Mouse (Mus musculus) kidney, embryonic 15.5 days (tissue): ENCODE results near the gene Zfp27. TPM values are rescaled to one million over a fixed set of nuclear protein-coding genes. Genes with fewer than 3 reads are reported as not detected.
"Not testable (repeated sequence)": the region's sequence is repeated elsewhere in the genome, so short reads cannot be mapped to it uniquely, and the experiment has no call there.

Experiments used
- ATAC-seq: fragments of 200-750 bp; cut with Nextera tagmentation; replicated peaks from 2 replicates; pipeline ENCODE4 v1.8.0; 2017; ENCODE audit warnings: moderate TSS enrichment; ENCODE audit not compliant: low FRiP score
- H3K27ac ChIP-seq: fragments of 300-500 bp; sonication (generic); 2 replicates; pipeline ENCODE4 v1.5.1; 2015; ENCODE audit warnings: mild to moderate bottlenecking, inconsistent platforms
- H3K27me3 ChIP-seq: fragments of 300-500 bp; sonication (generic); 2 replicates; pipeline ENCODE4 v1.6.1; 2015; ENCODE audit warnings: inconsistent platforms
- H3K36me3 ChIP-seq: fragments of 300-500 bp; sonication (generic); 2 replicates; pipeline ENCODE4 v1.6.1; 2015; ENCODE audit warnings: inconsistent platforms
- H3K4me1 ChIP-seq: fragments of 300-500 bp; sonication (generic); 2 replicates; pipeline ENCODE4 v1.6.1; 2015; ENCODE audit warnings: inconsistent platforms
- H3K4me2 ChIP-seq: fragments of 300-500 bp; sonication (generic); 2 replicates; pipeline ENCODE4 v1.6.1; 2015; ENCODE audit warnings: moderate library complexity, mild to moderate bottlenecking, inconsistent platforms
- H3K4me3 ChIP-seq: fragments of 300-500 bp; sonication (generic); replicated peaks from 2 replicates; pipeline ENCODE4 v1.5.1; 2015; ENCODE audit warnings: mild to moderate bottlenecking, inconsistent platforms
- H3K9ac ChIP-seq: fragments of 300-500 bp; sonication (generic); 2 replicates; pipeline ENCODE4 v1.6.1; 2015; ENCODE audit warnings: mild to moderate bottlenecking, inconsistent platforms
- H3K9me3 ChIP-seq: fragments of 300-500 bp; sonication (generic); replicated peaks from 2 replicates; pipeline ENCODE4 v1.6.1; 2016; ENCODE audit warnings: inconsistent platforms
- WGBS: fragments of 180-500 bp; shearing (Covaris S2); methylation state at CpG from one replicate; pipeline ENCODE4 v1.1.7; 2015; ENCODE audit warnings: mixed read lengths; 5-methylcytosine and 5-hydroxymethylcytosine counted together
- microRNA-seq: library from miRNA; unstranded; fragments of <30 nt; microRNA quantifications from one replicate; pipeline ENCODE4, GENCODE M21; 2016
- polyA plus RNA-seq: library from polyadenylated mRNA; unstranded; fragments of >200 nt; fragmentation: Nextera tagmentation; extraction: Ambion mirVana; gene quantifications from 2 replicates; pipeline ENCODE4 v1.2.1, GENCODE M21; 2015

Zfp27 gene
- polyA plus RNA-seq, 1 experiment from 2014 or later, result 10.8 TPM

GRCm38 (mm10) chr7:29880056-29880455 lies 26.3 kb downstream of the Zfp27 start:
- H3K4me2 ChIP-seq, result no peak overlapping the region
- no peak overlapping the region for H3K4me3 ChIP-seq
- no peak overlapping the region for H3K27ac ChIP-seq
- H3K36me3 ChIP-seq, result peaks cover 29% of the 10 kb centered on the region
- no peak for ATAC-seq
- no peaks in the 10 kb centered on the region for H3K4me1 ChIP-seq
- H3K27me3 ChIP-seq, result no peaks in the 10 kb centered on the region
- no peak overlapping the region for H3K9ac ChIP-seq
- WGBS, result 65% methylated on average over 7 of the region's 7 CpGs
- peaks cover 17% of the 10 kb centered on the region for H3K9me3 ChIP-seq

- not testable (repeated sequence) for H3K4me3 ChIP-seq, H3K4me2 ChIP-seq, H3K27me3 ChIP-seq, H3K9ac ChIP-seq, ATAC-seq, H3K27ac ChIP-seq, H3K4me1 ChIP-seq
- H3K9me3 ChIP-seq, result peaks cover 27% of the 10 kb centered on the region
- peaks cover 45% of the 10 kb centered on the region for H3K36me3 ChIP-seq
- WGBS, result 92% methylated on average over 9 of the region's 9 CpGs
Observed at GRCm38 (mm10) chr7:29877561-29877960, 28.8 kb downstream of the Zfp27 start.

GRCm38 (mm10) chr7:29874256-29874655 lies 32.1 kb downstream of the Zfp27 start:
- Histone ChIP-seq H3K4me2 (no peak overlapping the region), H3K9me3 (peaks cover 29% of the 10 kb centered on the region), H3K36me3 (peaks cover 52% of the 10 kb centered on the region), H3K27me3 (no peaks in the 10 kb centered on the region), H3K4me1 (no peaks in the 10 kb centered on the region), H3K9ac (no peak overlapping the region), H3K27ac (no peak overlapping the region), H3K4me3 (no peak overlapping the region)
- WGBS, result 95% methylated on average over 10 of the region's 10 CpGs
- no peak for ATAC-seq

- Histone ChIP-seq H3K4me3 (no peak overlapping the region), H3K27me3 (no peaks in the 10 kb centered on the region), H3K9me3 (no peaks in the 10 kb centered on the region), H3K9ac (no peak overlapping the region), H3K4me2 (no peak overlapping the region), H3K27ac (no peak overlapping the region), H3K4me1 (peaks cover 7% of the 10 kb centered on the region), H3K36me3 (peaks cover 6% of the 10 kb centered on the region)
- 88% methylated on average over 7 of the region's 7 CpGs for WGBS
- no peak for ATAC-seq
Observed at GRCm38 (mm10) chr7:29861660-29862059, 44.7 kb downstream of the Zfp27 start.

GRCm38 (mm10) chr7:29859532-29860517 lies 46.5 kb downstream of the Zfp27 start, which contains the start of gene Zfp420:
TSS of gene Zfp420 (plus strand) at chr7:29859979.
- ATAC-seq, result peak; percentile 98

GRCm38 (mm10) chr7:29853219-29853842 lies 53.0 kb downstream of the Zfp27 start, which contains the start of gene Zfp940:
TSS of gene Zfp940 (minus strand) at chr7:29853669.
- peak within 1 kb of the TSS; percentile 47 for H3K9ac ChIP-seq

More at GRCm38 (mm10) chr7:29859532-29860517, 46.5 kb downstream of the Zfp27 start, which contains the start of gene Zfp420:
- Histone ChIP-seq H3K9ac (peak within 1 kb of the TSS; percentile 43), H3K36me3 (peaks cover 6% of the 10 kb centered on the region), H3K4me2 (peak within 1 kb of the TSS; percentile 65), H3K27me3 (no peaks in the 10 kb centered on the region), H3K9me3 (no peaks in the 10 kb centered on the region), H3K4me1 (peaks cover 7% of the 10 kb centered on the region), H3K27ac (no peak within 1 kb of the TSS), H3K4me3 (peak within 1 kb of the TSS; percentile 59)
- 5% methylated on average over 32 of the region's 32 CpGs for WGBS

GRCm38 (mm10) chr7:29852831-29853218 lies 53.5 kb downstream of the Zfp27 start:
- no peak for ATAC-seq
- Histone ChIP-seq H3K27me3 (no peaks in the 10 kb centered on the region), H3K27ac (no peak overlapping the region), H3K4me3 (peak overlapping the region; percentile 56), H3K4me2 (peak overlapping the region; percentile 65), H3K4me1 (peaks cover 8% of the 10 kb centered on the region), H3K36me3 (peaks cover 26% of the 10 kb centered on the region), H3K9ac (peak overlapping the region; percentile 47; the same call in 1 of the 2 replicates), H3K9me3 (no peaks in the 10 kb centered on the region)
- 56% methylated on average over 9 of the region's 9 CpGs for WGBS

More at GRCm38 (mm10) chr7:29853219-29853842, 53.0 kb downstream of the Zfp27 start, which contains the start of gene Zfp940:
- Histone ChIP-seq H3K9me3 (no peaks in the 10 kb centered on the region), H3K27ac (no peak within 1 kb of the TSS), H3K36me3 (peaks cover 23% of the 10 kb centered on the region), H3K27me3 (no peaks in the 10 kb centered on the region), H3K4me1 (peaks cover 8% of the 10 kb centered on the region), H3K4me3 (peak within 1 kb of the TSS; percentile 56), H3K4me2 (peak within 1 kb of the TSS; percentile 65)
- WGBS, result 1% methylated on average over 21 of the region's 21 CpGs
- ATAC-seq, result peak; percentile 98

- H3K36me3 ChIP-seq, result peaks cover 59% of the 10 kb centered on the region
- H3K9ac ChIP-seq, result no peak overlapping the region
- ATAC-seq, result no peak
- no peaks in the 10 kb centered on the region for H3K27me3 ChIP-seq
- H3K4me2 ChIP-seq, result no peak overlapping the region
- H3K4me1 ChIP-seq, result no peaks in the 10 kb centered on the region
- no peaks in the 10 kb centered on the region for H3K9me3 ChIP-seq
- 92% methylated on average over 5 of the region's 5 CpGs for WGBS
- no peak overlapping the region for H3K27ac ChIP-seq
- H3K4me3 ChIP-seq, result no peak overlapping the region
Observed at GRCm38 (mm10) chr7:29844616-29845015, 61.8 kb downstream of the Zfp27 start.

Small RNA genes lying within 50 kb of the gene (microRNA-seq; reads per million reads assigned to microRNA genes)
- gene Mir7668, result 0.59 reads per million

Other genes with a start within 250 kb of the Zfp27 start
- not detected in 2 replicates for gene Catsperg2, start 179.5 kb downstream of the Zfp27 start, polyA plus RNA-seq
- gene Zfp84, start 138.0 kb downstream of the Zfp27 start, polyA plus RNA-seq, result 13.1 and 14.0 TPM in 2 replicates
- gene Zfp30, start 122.6 kb downstream of the Zfp27 start, polyA plus RNA-seq, result 7.1 and 8.1 TPM in 2 replicates
- gene Zfp790, start 90.5 kb downstream of the Zfp27 start, polyA plus RNA-seq, result 13.4 and 13.9 TPM in 2 replicates
- gene Zfp940, start 52.9 kb downstream of the Zfp27 start, polyA plus RNA-seq, result 5.4 and 6.7 TPM in 2 replicates
- 7.5 and 7.8 TPM in 2 replicates for gene Zfp420, start 46.6 kb downstream of the Zfp27 start, polyA plus RNA-seq
- 5.2 and 5.8 TPM in 2 replicates for gene Zfp383, start 1.7 kb upstream of the Zfp27 start, polyA plus RNA-seq
- 12.0 and 12.2 TPM in 2 replicates for gene Zfp74, start 47.5 kb upstream of the Zfp27 start, polyA plus RNA-seq
- gene Zfp568, start 77.4 kb upstream of the Zfp27 start, polyA plus RNA-seq, result 17.7 and 19.5 TPM in 2 replicates
- gene Zfp14, start 144.8 kb upstream of the Zfp27 start, polyA plus RNA-seq, result 3.0 and 4.0 TPM in 2 replicates
- 3.9 and 5.5 TPM in 2 replicates for gene Zfp82, start 166.3 kb upstream of the Zfp27 start, polyA plus RNA-seq
- 1.1 and 2.4 TPM in 2 replicates for gene Gm26920, start 183.8 kb upstream of the Zfp27 start, polyA plus RNA-seq
- 12.2 and 15.9 TPM in 2 replicates for gene Zfp566, start 184.0 kb upstream of the Zfp27 start, polyA plus RNA-seq
- 109 and 114 TPM in 2 replicates for gene Zfp260, start 188.2 kb upstream of the Zfp27 start, polyA plus RNA-seq
- 8.6 and 8.7 TPM in 2 replicates for gene Zfp382, start 215.4 kb upstream of the Zfp27 start, polyA plus RNA-seq